Mouse (Mus musculus) embryonic fibroblast, embryonic 13.5 days (primary cell): ENCODE measurements at regions not wholly inside any gene's neighbourhood (a gene's known extent, or its start where the extent isn't known, plus 50 kb on each side); places are given as distances from the start of the nearest gene placed in this dataset.

Experiments used
- CTCF ChIP-seq: IDR thresholded peaks from 2 replicates; pipeline ENCODE4 v1.5.1; 2011; ENCODE audit warnings: mild to moderate bottlenecking, control low read depth, low read length, moderate library complexity, borderline replicate concordance; ENCODE audit not compliant: insufficient read depth
- POLR2A ChIP-seq: IDR thresholded peaks from 2 replicates; pipeline ENCODE4 v1.6.1; 2011; ENCODE audit warnings: low read depth, mild to moderate bottlenecking, control low read depth, low read length, moderate library complexity

GRCm38 (mm10) chr8:113263296-113263695 is 372.1 kb upstream of the Mon1b start:
- no peak for TF ChIP-seq POLR2A
- TF ChIP-seq CTCF: no peak
